Mouse (Mus musculus) spleen, adult 2 months (tissue): ENCODE measurements around the gene Phxr2.

ENCODE experiments used
- CTCF ChIP-seq: fragments of 200-500 bp; IDR thresholded peaks from 2 replicates; pipeline ENCODE4 v1.5.1; 2011; ENCODE audit warnings: mild to moderate bottlenecking, inconsistent platforms; ENCODE audit not compliant: insufficient read depth, insufficient read length, insufficient replicate concordance; ENCODE audit errors: extremely low read depth
- POLR2A ChIP-seq: fragments of 200-500 bp; IDR thresholded peaks from 2 replicates; pipeline ENCODE4 v1.6.1; 2011; ENCODE audit warnings: low read depth, low read length, inconsistent platforms

GRCm38 (mm10) chr10:99106703-99107631 lies 19.2 kb downstream of the Phxr2 start, which contains the start of gene Poc1b:
- TF ChIP-seq CTCF (no peak), POLR2A (no peak)
